8 mouse cellular contexts compared by ENCODE assay signal in genomic region chr11:97988530-97989096, GRCm38 (mm10). TPM values are rescaled to one million over a fixed set of nuclear protein-coding genes. Genes with fewer than 3 reads are reported as not detected.
A peak's percentile ranks its signal among the peaks of the same experiment; 100 is the strongest.
DNase-seq lines count a peak whose midpoint lies in the region; ATAC-seq and TF ChIP-seq lines count a peak whose summit lies in the region.

No protein-coding gene starts in this region.

- H3K4me3 ChIP-seq in ES-E14 (ENCODE audit: insufficient read depth in 1 of 2, low read depth in 1 of 2, low read length in 2 of 2, poor library complexity in 1 of 2, severe bottlenecking in 1 of 2) = peak overlapping the region; percentile 84 to 85
- H3K4me3 ChIP-seq in forebrain, embryonic 13.5 days = peak overlapping the region; percentile 94
- peak overlapping the region; percentile 87 for H3K4me3 ChIP-seq in liver, embryonic 16.5 days (ENCODE audit: low read depth, low read length)
- H3K4me3 ChIP-seq in neural tube, embryonic 12.5 days = peak overlapping the region; percentile 81
- H3K4me3 ChIP-seq in stomach, postnatal 0 days (ENCODE audit: low read depth, low read length) = peak overlapping the region; percentile 56

- peak overlapping the region; percentile 78 for H3K4me2 ChIP-seq in forebrain, embryonic 13.5 days
- H3K4me2 ChIP-seq in liver, embryonic 16.5 days (ENCODE audit: low read depth, low read length) = peak overlapping the region; percentile 92
- H3K4me2 ChIP-seq in neural tube, embryonic 12.5 days (replicated peaks) = peak overlapping the region; percentile 90
- H3K4me2 ChIP-seq in stomach, postnatal 0 days (replicated peaks; ENCODE audit: low read depth) = peak overlapping the region; percentile 59

- intact Hi-C loops in heart, postnatal 10 days (cut with DNase I) = loop anchor here (5.0 kb wide), 2 partner anchors 191 to 206 kb away; partner anchors contain the start of genes Lasp1 and Rpl23

- peaks cover 39% of the 10 kb centered on the region for H3K27me3 ChIP-seq in forebrain, embryonic 13.5 days
- peaks cover 30% of the 10 kb centered on the region for H3K27me3 ChIP-seq in liver, embryonic 16.5 days (ENCODE audit: control insufficient read depth, insufficient read depth, low read depth, low read length)
- peaks cover 35% of the 10 kb centered on the region for H3K27me3 ChIP-seq in neural tube, embryonic 12.5 days (replicated peaks)
- no peaks in the 10 kb centered on the region for H3K27me3 ChIP-seq in stomach, postnatal 0 days (ENCODE audit: control insufficient read depth, insufficient read depth, low read length)

- peak; percentile 71; the same call in 1 of the 2 replicates for ATAC-seq in cerebellum, adult (ENCODE audit: insufficient number of reproducible peaks, low FRiP score, low TSS enrichment)
- peak; percentile 92 for ATAC-seq in forebrain, embryonic 13.5 days
- ATAC-seq in liver, embryonic 16.5 days (ENCODE audit: low read depth) = peak; percentile 85
- ATAC-seq in neural tube, embryonic 12.5 days (ENCODE audit: low FRiP score, low read depth) = peak; percentile 87
- peak; percentile 76 for ATAC-seq in stomach, postnatal 0 days (ENCODE audit: low FRiP score, low TSS enrichment)

- DNase-seq in ES-E14 (ENCODE audit: low read depth, low spot score) = no peak
- DNase-seq in heart, postnatal 10 days = peak; percentile 90 to 91
- DNase-seq in kidney, postnatal 4 days = peak; percentile 88 to 92
- peak; percentile 86 for DNase-seq in stomach, postnatal 0 days (ENCODE audit: low spot score)

- H3K27ac ChIP-seq in ES-E14 (ENCODE audit: insufficient read depth, low read depth, low read length, poor library complexity, severe bottlenecking) = peak overlapping the region; percentile 52
- peak overlapping the region; percentile 85 for H3K27ac ChIP-seq in forebrain, embryonic 13.5 days
- peak overlapping the region; percentile 90 for H3K27ac ChIP-seq in liver, embryonic 16.5 days (ENCODE audit: low read length)
- H3K27ac ChIP-seq in neural tube, embryonic 12.5 days = peak overlapping the region; percentile 29; the same call in 1 of the 2 replicates
- peak overlapping the region; percentile 79 for H3K27ac ChIP-seq in stomach, postnatal 0 days (replicated peaks)

- no peaks in the 10 kb centered on the region for H3K36me3 ChIP-seq in ES-E14 (ENCODE audit: control insufficient read depth, insufficient read depth, low read length, poor library complexity, severe bottlenecking)
- H3K36me3 ChIP-seq in forebrain, embryonic 13.5 days (ENCODE audit: poor library complexity, severe bottlenecking) = no peaks in the 10 kb centered on the region
- H3K36me3 ChIP-seq in liver, embryonic 16.5 days (ENCODE audit: control insufficient read depth, insufficient read depth) = no peaks in the 10 kb centered on the region
- H3K36me3 ChIP-seq in neural tube, embryonic 12.5 days = no peaks in the 10 kb centered on the region
- H3K36me3 ChIP-seq in stomach, postnatal 0 days (ENCODE audit: control insufficient read depth, insufficient read depth, low read length) = no peaks in the 10 kb centered on the region

- no peak for TF ChIP-seq EP300 in stomach, postnatal 0 days (optimal IDR thresholded peaks at IDR 0.05)

- H3K9ac ChIP-seq in ES-E14 (ENCODE audit: insufficient read depth, low read depth, low read length, poor library complexity, severe bottlenecking) = peak overlapping the region; percentile 85
- H3K9ac ChIP-seq in forebrain, embryonic 13.5 days = peak overlapping the region; percentile 78
- H3K9ac ChIP-seq in liver, embryonic 16.5 days (ENCODE audit: low read depth, low read length) = peak overlapping the region; percentile 83
- H3K9ac ChIP-seq in neural tube, embryonic 12.5 days = peak overlapping the region; percentile 74
- H3K9ac ChIP-seq in stomach, postnatal 0 days (ENCODE audit: low read length) = peak overlapping the region; percentile 59

- in situ Hi-C loops in ES-E14 (cut with MboI; ENCODE audit: low sequenced_read_pairs in 2 of 2, unreplicated experiment in 2 of 2) = loop anchor here in 1 of 2 experiments (5.0 kb wide), 1 partner anchor 86 kb away; no protein-coding TSS in a partner anchor

- TF ChIP-seq CTCF in stomach, postnatal 0 days (IDR thresholded peaks at IDR 0.05; ENCODE audit: low read depth) = no peak

- no peaks in the 10 kb centered on the region for H3K9me3 ChIP-seq in ES-E14 (ENCODE audit: control insufficient read depth, insufficient read depth, low read depth, low read length)
- no peaks in the 10 kb centered on the region for H3K9me3 ChIP-seq in forebrain, embryonic 13.5 days (replicated peaks)
- H3K9me3 ChIP-seq in liver, embryonic 16.5 days (replicated peaks; ENCODE audit: control insufficient read depth, low read length) = no peaks in the 10 kb centered on the region
- H3K9me3 ChIP-seq in neural tube, embryonic 12.5 days = no peaks in the 10 kb centered on the region
- H3K9me3 ChIP-seq in stomach, postnatal 0 days (ENCODE audit: control insufficient read depth, low read length) = no peaks in the 10 kb centered on the region

- under 1% methylated on average over 26 of the region's 26 CpGs for WGBS in forebrain, embryonic 13.5 days
- WGBS in liver, embryonic 16.5 days (ENCODE audit: insufficient replicate concordance) = under 1% methylated on average over 26 of the region's 26 CpGs
- WGBS in neural tube, embryonic 12.5 days = under 1% methylated on average over 26 of the region's 26 CpGs
- under 1% methylated on average over 26 of the region's 26 CpGs for WGBS in stomach, postnatal 0 days

- peaks cover 0 to 16% of the 10 kb centered on the region in 2 experiments; a peak in 2 of 4 replicates for H3K4me1 ChIP-seq in ES-E14 (ENCODE audit: control insufficient read depth in 2 of 2, insufficient read depth in 2 of 2, low read length in 2 of 2, poor library complexity in 1 of 2)
- H3K4me1 ChIP-seq in forebrain, embryonic 13.5 days = peaks cover 26% of the 10 kb centered on the region
- peaks cover 29% of the 10 kb centered on the region for H3K4me1 ChIP-seq in liver, embryonic 16.5 days (ENCODE audit: control insufficient read depth, low read depth, low read length)
- H3K4me1 ChIP-seq in neural tube, embryonic 12.5 days = peaks cover 23% of the 10 kb centered on the region
- H3K4me1 ChIP-seq in stomach, postnatal 0 days (replicated peaks; ENCODE audit: control insufficient read depth, insufficient read depth) = no peaks in the 10 kb centered on the region; the same call in 1 of the 2 replicates

TF ChIP-seq in ES-E14, 5 proteins besides CTCF, POLR2A, EP300 and RAD21:
- TF ChIP-seq MAFK (IDR thresholded peaks at IDR 0.05; ENCODE audit: insufficient read depth, low read depth, low read length) (peak; percentile 88), CHD2 (IDR thresholded peaks at IDR 0.05; ENCODE audit: low read depth, low read length) (no peak)

RNA-seq across cellular contexts. Expression of gene Plxdc1, which starts 2.4 kb away (rescaled TPM):
- total RNA-seq in ES-E14 (2012; rRNA removed) = 2.5 and 4.3 TPM in 2 replicates
- 0.14 and 0.34 TPM in 2 replicates for polyA plus RNA-seq in forebrain, embryonic 13.5 days (2015; fragmentation: Nextera tagmentation; extraction: Ambion mirVana)
- total RNA-seq in heart, postnatal 10 days (2021) = 1 to 10 TPM; 4.8 to 6.9 TPM
- polyA plus RNA-seq in liver, embryonic 16.5 days (2015; fragmentation: Nextera tagmentation; extraction: Ambion mirVana) = 0.65 and 1.2 TPM in 2 replicates
- 0.24 and 0.68 TPM in 2 replicates for polyA plus RNA-seq in neural tube, embryonic 12.5 days (2016; fragmentation: Nextera tagmentation; extraction: Ambion mirVana)
- polyA plus RNA-seq in stomach, postnatal 0 days (2015; fragmentation: Nextera tagmentation; extraction: Ambion mirVana) = 0.40 and 0.45 TPM in 2 replicates

RNA-seq across cellular contexts. Expression of gene Arl5c, which starts 7.4 kb away (rescaled TPM):
- 2.9 and 4.4 TPM in 2 replicates for total RNA-seq in ES-E14 (2012; rRNA removed)
- polyA plus RNA-seq in forebrain, embryonic 13.5 days (2015; fragmentation: Nextera tagmentation; extraction: Ambion mirVana) = 8.4 and 11.0 TPM in 2 replicates
- 1 to 10 TPM; 1.6 to 1.7 TPM for total RNA-seq in heart, postnatal 10 days (2021)
- 7.4 and 8.3 TPM in 2 replicates for polyA plus RNA-seq in liver, embryonic 16.5 days (2015; fragmentation: Nextera tagmentation; extraction: Ambion mirVana)
- 6.8 and 8.6 TPM in 2 replicates for polyA plus RNA-seq in neural tube, embryonic 12.5 days (2016; fragmentation: Nextera tagmentation; extraction: Ambion mirVana)
- 7.5 and 9.8 TPM in 2 replicates for polyA plus RNA-seq in stomach, postnatal 0 days (2015; fragmentation: Nextera tagmentation; extraction: Ambion mirVana)

RNA-seq across cellular contexts. Expression of gene Cacnb1, which starts 34.2 kb away (rescaled TPM):
- 6.2 and 12.0 TPM in 2 replicates for total RNA-seq in ES-E14 (2012; rRNA removed)
- polyA plus RNA-seq in forebrain, embryonic 13.5 days (2015; fragmentation: Nextera tagmentation; extraction: Ambion mirVana) = 25.9 and 29.9 TPM in 2 replicates
- total RNA-seq in heart, postnatal 10 days (2021) = 1 to 10 TPM; 7.4 to 8.0 TPM
- polyA plus RNA-seq in liver, embryonic 16.5 days (2015; fragmentation: Nextera tagmentation; extraction: Ambion mirVana) = 0.81 and 1.2 TPM in 2 replicates
- polyA plus RNA-seq in neural tube, embryonic 12.5 days (2016; fragmentation: Nextera tagmentation; extraction: Ambion mirVana) = 38.2 and 40.9 TPM in 2 replicates
- 4.2 and 4.9 TPM in 2 replicates for polyA plus RNA-seq in stomach, postnatal 0 days (2015; fragmentation: Nextera tagmentation; extraction: Ambion mirVana)

RNA-seq across cellular contexts. Expression of gene Rpl19, which starts 37.9 kb away (rescaled TPM):
- total RNA-seq in ES-E14 (2012; rRNA removed) = 3,222 and 3,264 TPM in 2 replicates
- 801 and 821 TPM in 2 replicates for polyA plus RNA-seq in forebrain, embryonic 13.5 days (2015; fragmentation: Nextera tagmentation; extraction: Ambion mirVana)
- total RNA-seq in heart, postnatal 10 days (2021) = 100 to 1,000 TPM; 713 to 718 TPM
- polyA plus RNA-seq in liver, embryonic 16.5 days (2015; fragmentation: Nextera tagmentation; extraction: Ambion mirVana) = 478 and 526 TPM in 2 replicates
- polyA plus RNA-seq in neural tube, embryonic 12.5 days (2016; fragmentation: Nextera tagmentation; extraction: Ambion mirVana) = 709 and 737 TPM in 2 replicates
- polyA plus RNA-seq in stomach, postnatal 0 days (2015; fragmentation: Nextera tagmentation; extraction: Ambion mirVana) = 863 and 874 TPM in 2 replicates

Comparison
In these comparisons a context has a peak if more than half of its experiments do, and no peak if none do; other contexts are left out.
1. H3K27ac ChIP-seq: peak in every context shown above with its lines; median percentile 90 in liver, embryonic 16.5 days; 85 in forebrain, embryonic 13.5 days; 79 in stomach, postnatal 0 days; 52 in ES-E14; 29 in neural tube, embryonic 12.5 days.